Mouse (Mus musculus): ENCODE data around the gene Sept12.

DNA sequence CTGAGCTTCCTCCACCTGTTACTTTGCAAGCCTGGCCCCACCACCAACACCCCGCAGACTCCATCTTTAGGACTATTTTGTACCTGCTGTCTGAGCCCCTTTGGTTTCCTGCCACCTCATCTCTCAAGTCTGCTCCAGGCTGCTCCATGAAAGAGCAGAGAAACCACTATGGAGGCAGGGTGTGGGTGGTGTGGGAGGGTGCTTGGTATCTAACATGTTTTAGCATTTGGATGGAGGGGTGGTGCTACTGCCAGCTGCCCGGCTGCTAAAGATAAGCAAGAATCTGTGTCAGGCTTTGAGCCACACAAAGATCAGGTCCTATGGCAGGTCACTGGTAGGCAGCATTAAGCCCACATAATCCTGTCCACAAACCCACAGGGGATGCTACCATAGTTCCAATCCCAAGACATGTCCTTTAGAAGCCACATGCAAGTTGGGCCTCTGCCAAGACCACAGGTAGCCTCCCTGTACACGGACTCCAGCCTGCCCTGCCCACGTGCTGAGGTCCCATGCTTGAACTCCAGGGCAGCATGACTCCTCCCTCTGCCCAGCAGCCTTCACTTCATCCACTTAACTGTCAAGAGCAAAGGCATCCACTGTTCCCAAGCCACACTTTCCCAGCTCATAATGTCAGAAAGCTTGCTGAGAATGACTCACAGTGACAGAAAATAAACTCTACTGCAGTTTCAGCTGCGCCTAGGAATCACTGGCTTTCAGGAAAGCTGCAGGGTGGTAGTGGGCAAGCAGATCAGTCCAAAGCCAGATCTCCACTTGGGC, 19.2 kb downstream of the Sept12 start:
- no peak for TF ChIP-seq CTCF (conservative IDR thresholded peaks at IDR 0.05; ENCODE audit: insufficient read depth, insufficient read length, low read depth, low read length)
- no peak for TF ChIP-seq POLR2A (IDR thresholded peaks at IDR 0.05; ENCODE audit: low read depth, low read length)
